Mouse (Mus musculus) bone marrow macrophage, adult 2 months (primary cell): Measurements from ENCODE around the gene Timm8a2.

Experiments used
- CTCF ChIP-seq: IDR thresholded peaks from 2 replicates; pipeline ENCODE4 v1.5.1; 2012; ENCODE audit warnings: low read depth, mild to moderate bottlenecking, low read length, moderate library complexity
- POLR2A ChIP-seq: IDR thresholded peaks from 2 replicates; pipeline ENCODE4 v1.6.1; 2012; ENCODE audit warnings: mild to moderate bottlenecking, low read depth, low read length, borderline replicate concordance

- TF ChIP-seq POLR2A (no peak), CTCF (no peak)
These were observed 23.5 kb downstream of the Timm8a2 start for GRCm38 (mm10) chr14:122057941-122058346.
